Mouse (Mus musculus) limb, embryonic 14.5 days (tissue): ENCODE measurements around the gene Fam198a. TPM values are rescaled to one million over a fixed set of nuclear protein-coding genes. Genes with fewer than 3 reads are reported as not detected.
A peak's percentile ranks its signal among the peaks of the same experiment; 100 is the strongest.

ENCODE experiments used
- ATAC-seq: fragments of 200-750 bp; cut with Nextera tagmentation; 2 replicates; pipeline ENCODE4 v1.8.0; 2017; ENCODE audit warnings: low read depth, moderate number of reproducible peaks, moderate TSS enrichment; ENCODE audit not compliant: low FRiP score
- DNase-seq: peaks from one replicate; pipeline ENCODE4 v3.0.0-alpha.2; 2015; ENCODE audit warnings: low spot score
- H3K27ac ChIP-seq: fragments of 300-500 bp; sonication (generic); replicated peaks from 2 replicates; pipeline ENCODE4 v1.5.1; 2014; ENCODE audit warnings: low read depth, mild to moderate bottlenecking, low read length, moderate library complexity, mixed read lengths
- H3K27me3 ChIP-seq: fragments of 300-500 bp; sonication (generic); 2 replicates; pipeline ENCODE4 v1.6.1; 2014; ENCODE audit warnings: low read length, mixed read lengths; ENCODE audit not compliant: control insufficient read depth, insufficient read depth
- H3K36me3 ChIP-seq: fragments of 300-500 bp; sonication (generic); 2 replicates; pipeline ENCODE4 v1.6.1; 2014; ENCODE audit warnings: mild to moderate bottlenecking, low read length, moderate library complexity, mixed read lengths; ENCODE audit not compliant: control insufficient read depth, insufficient read depth
- H3K4me1 ChIP-seq: fragments of 300-500 bp; sonication (generic); 2 replicates; pipeline ENCODE4 v1.6.1; 2014; ENCODE audit warnings: antibody characterized with exemption, low read length, mixed read lengths; ENCODE audit not compliant: control insufficient read depth, insufficient read depth
- H3K4me2 ChIP-seq: fragments of 300-500 bp; sonication (generic); replicated peaks from 2 replicates; pipeline ENCODE4 v1.6.1; 2014; ENCODE audit warnings: low read depth, mild to moderate bottlenecking, low read length, moderate library complexity; ENCODE audit not compliant: severe bottlenecking
- H3K4me3 ChIP-seq: fragments of 300-500 bp; sonication (generic); replicated peaks from 2 replicates; pipeline ENCODE4 v1.5.1; 2014; ENCODE audit warnings: low read length
- H3K9ac ChIP-seq: fragments of 300-500 bp; sonication (generic); 2 replicates; pipeline ENCODE4 v1.6.1; 2014; ENCODE audit warnings: mild to moderate bottlenecking, low read depth, low read length, moderate library complexity; ENCODE audit not compliant: severe bottlenecking
- H3K9me3 ChIP-seq: fragments of 300-500 bp; sonication (generic); 2 replicates; pipeline ENCODE4 v1.6.1; 2016; ENCODE audit warnings: low read length; ENCODE audit not compliant: control insufficient read depth
- POLR2A ChIP-seq: fragments of 200-500 bp; IDR thresholded peaks from 2 replicates; pipeline ENCODE4 v1.8.0; 2012; ENCODE audit warnings: inconsistent platforms, mild to moderate bottlenecking, moderate library complexity, borderline replicate concordance; ENCODE audit not compliant: insufficient read depth, insufficient read length; ENCODE audit errors: extremely low read depth
- WGBS: fragments of 180-500 bp; shearing (Covaris S2); extraction: QIAGEN DNeasy Blood & Tissue Kit; methylation state at CpG from one replicate; pipeline ENCODE4 v1.1.7; 2014; 5-methylcytosine and 5-hydroxymethylcytosine counted together
- polyA plus RNA-seq, 2 experiments: library from polyadenylated mRNA; depleted of rRNA in 1 of 2; stranded (reverse) in 1 of 2; unstranded in 1 of 2; fragments of >200 nt; fragmentation: Nextera tagmentation in 1 of 2; extraction: Ambion mirVana in 1 of 2; gene quantifications; 2 replicates each; pipeline versions ENCODE4 v1.2.1 to v1.2.3; 2012 to 2014

Fam198a gene
- polyA plus RNA-seq, 2 experiments: 6.4 to 8.7 TPM

GRCm38 (mm10) chr9:121926634-121927405 is 24.0 kb upstream of the Fam198a start:
- Histone ChIP-seq H3K27ac (no peak overlapping the region), H3K9me3 (no peaks in the 10 kb centered on the region), H3K27me3 (no peaks in the 10 kb centered on the region), H3K4me1 (no peaks in the 10 kb centered on the region), H3K4me3 (no peak overlapping the region), H3K36me3 (no peaks in the 10 kb centered on the region), H3K4me2 (no peak overlapping the region), H3K9ac (no peak overlapping the region)
- 46% methylated on average over 11 of the region's 11 CpGs for WGBS
- no peak for ATAC-seq
- DNase-seq: no peak
- TF ChIP-seq POLR2A: no peak

- Histone ChIP-seq H3K4me2 (no peak overlapping the region), H3K27me3 (no peaks in the 10 kb centered on the region), H3K27ac (no peak overlapping the region), H3K4me3 (no peak overlapping the region), H3K36me3 (no peaks in the 10 kb centered on the region), H3K9ac (no peak overlapping the region), H3K9me3 (no peaks in the 10 kb centered on the region), H3K4me1 (no peaks in the 10 kb centered on the region)
- 77% methylated on average over 7 of the region's 7 CpGs for WGBS
- no peak for TF ChIP-seq POLR2A
- ATAC-seq: no peak
- DNase-seq: no peak
Measured at GRCm38 (mm10) chr9:121927721-121928120, 23.1 kb upstream of the Fam198a start.

GRCm38 (mm10) chr9:121928498-121928897 is 22.3 kb upstream of the Fam198a start:
- Histone ChIP-seq H3K27me3 (no peaks in the 10 kb centered on the region), H3K4me3 (no peak overlapping the region), H3K27ac (no peak overlapping the region), H3K36me3 (no peaks in the 10 kb centered on the region), H3K9ac (no peak overlapping the region), H3K9me3 (no peaks in the 10 kb centered on the region), H3K4me1 (no peaks in the 10 kb centered on the region), H3K4me2 (no peak overlapping the region)
- 18% methylated on average over 2 of the region's 2 CpGs for WGBS
- no peak for TF ChIP-seq POLR2A
- no peak for ATAC-seq
- no peak for DNase-seq

GRCm38 (mm10) chr9:121934856-121935255 is 15.9 kb upstream of the Fam198a start:
- DNase-seq (no peak), ATAC-seq (no peak)
- 81% methylated on average over 4 of the region's 4 CpGs for WGBS
- Histone ChIP-seq H3K9me3 (no peaks in the 10 kb centered on the region), H3K27me3 (no peaks in the 10 kb centered on the region), H3K4me2 (no peak overlapping the region), H3K36me3 (no peaks in the 10 kb centered on the region), H3K4me1 (no peaks in the 10 kb centered on the region), H3K4me3 (no peak overlapping the region), H3K9ac (no peak overlapping the region), H3K27ac (no peak overlapping the region)
- TF ChIP-seq POLR2A: no peak

GRCm38 (mm10) chr9:121936952-121937351 is 13.8 kb upstream of the Fam198a start:
- H3K27ac ChIP-seq: no peak overlapping the region
- ATAC-seq: no peak
- H3K4me3 ChIP-seq: no peak overlapping the region
- H3K4me1 ChIP-seq: no peaks in the 10 kb centered on the region
- H3K27me3 ChIP-seq: no peaks in the 10 kb centered on the region
- no peak for TF ChIP-seq POLR2A
- no peaks in the 10 kb centered on the region for H3K36me3 ChIP-seq
- H3K9ac ChIP-seq: no peak overlapping the region
- H3K9me3 ChIP-seq: no peaks in the 10 kb centered on the region
- H3K4me2 ChIP-seq: peak overlapping the region; percentile 39; the same call in 1 of the 2 replicates
- WGBS: 81% methylated on average over 1 of the region's 1 CpGs
- no peak for DNase-seq
